Mouse (Mus musculus) heart, embryonic 10.5 days (tissue): ENCODE data around the gene Cd79b. TPM values are rescaled to one million over a fixed set of nuclear protein-coding genes. Genes with fewer than 3 reads are reported as not detected.

Source experiments
- DNase-seq: peaks from one replicate; pipeline ENCODE4 v3.0.0-alpha.2; 2017; ENCODE audit warnings: low spot score
- H3K27ac ChIP-seq: fragments of 300-500 bp; sonication (generic); 2 replicates; pipeline ENCODE4 v1.5.1; 2016; ENCODE audit warnings: mild to moderate bottlenecking
- H3K27me3 ChIP-seq: fragments of 300-500 bp; sonication (generic); 2 replicates; pipeline ENCODE4 v1.6.1; 2016; ENCODE audit warnings: mild to moderate bottlenecking; ENCODE audit not compliant: poor library complexity, insufficient read depth, severe bottlenecking
- H3K36me3 ChIP-seq: fragments of 300-500 bp; sonication (generic); 2 replicates; pipeline ENCODE4 v1.6.1; 2016; ENCODE audit warnings: mild to moderate bottlenecking, moderate library complexity
- H3K4me1 ChIP-seq: fragments of 300-500 bp; sonication (generic); 2 replicates; pipeline ENCODE4 v1.6.1; 2016; ENCODE audit warnings: mild to moderate bottlenecking
- H3K4me3 ChIP-seq: fragments of 300-500 bp; sonication (generic); 2 replicates; pipeline ENCODE4 v1.5.1; 2016; ENCODE audit warnings: mild to moderate bottlenecking, moderate library complexity
- H3K9me3 ChIP-seq: fragments of 300-500 bp; sonication (generic); 2 replicates; pipeline ENCODE4 v1.6.1; 2016; ENCODE audit warnings: mild to moderate bottlenecking, moderate library complexity
- WGBS: fragments of 180-500 bp; shearing (Covaris S2); methylation state at CpG from one replicate; pipeline ENCODE4 v1.1.7; 2016; 5-methylcytosine and 5-hydroxymethylcytosine counted together
- polyA plus RNA-seq: library from polyadenylated mRNA; unstranded; fragments of >200 nt; fragmentation: Nextera tagmentation; extraction: Ambion mirVana; gene quantifications from 2 replicates; pipeline ENCODE4 v1.2.1, GENCODE M21; 2016

Cd79b gene
- polyA plus RNA-seq, 1 experiment from 2014 or later = 0.87 TPM

GRCm38 (mm10) chr11:106338029-106338428, 23.5 kb upstream of the Cd79b start:
- 72% methylated on average over 5 of the region's 5 CpGs for WGBS

GRCm38 (mm10) chr11:106334066-106334465, 19.5 kb upstream of the Cd79b start:
- Histone ChIP-seq H3K27me3 (0 out of 2 replicates have a peak, but pooled peaks cover 7% of the 10 kb centered on the region), H3K36me3 (no peaks in the 10 kb centered on the region), H3K4me1 (peaks cover 42% of the 10 kb centered on the region), H3K27ac (peak overlapping the region; percentile 5; the same call in 1 of the 2 replicates), H3K9me3 (no peaks in the 10 kb centered on the region), H3K4me3 (no peak overlapping the region)
- WGBS = 3% methylated on average over 2 of the region's 2 CpGs
- DNase-seq = no peak

More at GRCm38 (mm10) chr11:106338029-106338428, 23.5 kb upstream of the Cd79b start:
- Histone ChIP-seq H3K27ac (no peak overlapping the region), H3K9me3 (no peaks in the 10 kb centered on the region), H3K4me3 (no peak overlapping the region), H3K4me1 (peaks cover 33% of the 10 kb centered on the region), H3K27me3 (0 out of 2 replicates have a peak, but pooled peaks cover 7% of the 10 kb centered on the region), H3K36me3 (no peaks in the 10 kb centered on the region)
- no peak for DNase-seq

- peak overlapping the region; percentile 71 for H3K27ac ChIP-seq
- no peak for DNase-seq
Measured at GRCm38 (mm10) chr11:106332458-106332857, 17.9 kb upstream of the Cd79b start.

GRCm38 (mm10) chr11:106329682-106330081, 15.1 kb upstream of the Cd79b start:
- peaks cover 70% of the 10 kb centered on the region for H3K4me1 ChIP-seq
- no peaks in the 10 kb centered on the region for H3K9me3 ChIP-seq
- DNase-seq = no peak
- no peaks in the 10 kb centered on the region for H3K36me3 ChIP-seq
- peak overlapping the region; percentile 82 for H3K27ac ChIP-seq
- H3K27me3 ChIP-seq = no peaks in the 10 kb centered on the region
- 53% methylated on average over 7 of the region's 7 CpGs for WGBS
- no peak overlapping the region for H3K4me3 ChIP-seq

More at GRCm38 (mm10) chr11:106332458-106332857, 17.9 kb upstream of the Cd79b start:
- Histone ChIP-seq H3K9me3 (no peaks in the 10 kb centered on the region), H3K36me3 (no peaks in the 10 kb centered on the region), H3K4me1 (peaks cover 48% of the 10 kb centered on the region), H3K4me3 (peak overlapping the region; percentile 12; the same call in 1 of the 2 replicates), H3K27me3 (no peaks in the 10 kb centered on the region)
- WGBS = 46% methylated on average over 4 of the region's 4 CpGs

GRCm38 (mm10) chr11:106329128-106329527, 14.6 kb upstream of the Cd79b start:
- Histone ChIP-seq H3K4me3 (peak overlapping the region; percentile 32; the same call in 1 of the 2 replicates), H3K27me3 (no peaks in the 10 kb centered on the region), H3K4me1 (peaks cover 70% of the 10 kb centered on the region), H3K9me3 (no peaks in the 10 kb centered on the region), H3K36me3 (no peaks in the 10 kb centered on the region), H3K27ac (peak overlapping the region; percentile 82)
- DNase-seq = no peak
- 23% methylated on average over 6 of the region's 6 CpGs for WGBS

GRCm38 (mm10) chr11:106328521-106328920, 14.0 kb upstream of the Cd79b start:
- Histone ChIP-seq H3K9me3 (no peaks in the 10 kb centered on the region), H3K27ac (peak overlapping the region; percentile 82), H3K4me3 (0 out of 2 replicates have a peak overlapping the region, but pooled peaks have one; percentile 32), H3K4me1 (peaks cover 67% of the 10 kb centered on the region), H3K27me3 (no peaks in the 10 kb centered on the region), H3K36me3 (no peaks in the 10 kb centered on the region)
- 25% methylated on average over 5 of the region's 5 CpGs for WGBS
- no peak for DNase-seq

GRCm38 (mm10) chr11:106326475-106326874, 11.9 kb upstream of the Cd79b start:
- Histone ChIP-seq H3K27ac (no peak overlapping the region), H3K4me1 (peaks cover 50% of the 10 kb centered on the region), H3K36me3 (no peaks in the 10 kb centered on the region), H3K9me3 (no peaks in the 10 kb centered on the region), H3K4me3 (no peak overlapping the region), H3K27me3 (0 out of 2 replicates have a peak, but pooled peaks cover 2% of the 10 kb centered on the region)
- no peak for DNase-seq
- WGBS = 60% methylated on average over 8 of the region's 8 CpGs

- WGBS = 65% methylated on average over 8 of the region's 8 CpGs
Measured at GRCm38 (mm10) chr11:106325566-106326206, 11.1 kb upstream of the Cd79b start.

GRCm38 (mm10) chr11:106324858-106325257, 10.3 kb upstream of the Cd79b start:
- WGBS = 70% methylated on average over 5 of the region's 5 CpGs
- no peak for DNase-seq
- no peaks in the 10 kb centered on the region for H3K36me3 ChIP-seq
- 0 out of 2 replicates have a peak, but pooled peaks cover 2% of the 10 kb centered on the region for H3K27me3 ChIP-seq
- H3K9me3 ChIP-seq = no peaks in the 10 kb centered on the region
- no peak overlapping the region for H3K4me3 ChIP-seq
- H3K4me1 ChIP-seq = peaks cover 49% of the 10 kb centered on the region
- peak overlapping the region; percentile 71 for H3K27ac ChIP-seq

More at GRCm38 (mm10) chr11:106325566-106326206, 11.1 kb upstream of the Cd79b start:
- Histone ChIP-seq H3K4me3 (no peak overlapping the region), H3K9me3 (no peaks in the 10 kb centered on the region), H3K27ac (peak overlapping the region; percentile 71), H3K36me3 (no peaks in the 10 kb centered on the region), H3K27me3 (0 out of 2 replicates have a peak, but pooled peaks cover 2% of the 10 kb centered on the region), H3K4me1 (peaks cover 50% of the 10 kb centered on the region)
- no peak for DNase-seq

GRCm38 (mm10) chr11:106318406-106319366, 4.1 kb upstream of the Cd79b start:
- Histone ChIP-seq H3K36me3 (no peaks in the 10 kb centered on the region), H3K4me3 (no peak overlapping the region), H3K27ac (no peak overlapping the region), H3K4me1 (peaks cover 21% of the 10 kb centered on the region), H3K27me3 (0 out of 2 replicates have a peak, but pooled peaks cover 7% of the 10 kb centered on the region), H3K9me3 (no peaks in the 10 kb centered on the region)
- WGBS = 70% methylated on average over 21 of the region's 21 CpGs
- DNase-seq = no peak

GRCm38 (mm10) chr11:106317801-106318200, 3.2 kb upstream of the Cd79b start:
- Histone ChIP-seq H3K36me3 (no peaks in the 10 kb centered on the region), H3K27me3 (0 out of 2 replicates have a peak, but pooled peaks cover 5% of the 10 kb centered on the region), H3K4me3 (no peak overlapping the region), H3K4me1 (peaks cover 28% of the 10 kb centered on the region), H3K9me3 (no peaks in the 10 kb centered on the region), H3K27ac (no peak overlapping the region)
- no peak for DNase-seq
- WGBS = 74% methylated on average over 7 of the region's 7 CpGs

- Histone ChIP-seq H3K4me1 (peaks cover 28% of the 10 kb centered on the region), H3K4me3 (no peak overlapping the region), H3K36me3 (no peaks in the 10 kb centered on the region), H3K9me3 (no peaks in the 10 kb centered on the region), H3K27me3 (0 out of 2 replicates have a peak, but pooled peaks cover 4% of the 10 kb centered on the region), H3K27ac (no peak overlapping the region)
- no peak for DNase-seq
- WGBS = 60% methylated on average over 1 of the region's 1 CpGs
Measured at GRCm38 (mm10) chr11:106316416-106316815, 1.9 kb upstream of the Cd79b start.
